Mouse (Mus musculus) neural tube, postnatal 0 days (tissue): ENCODE results near the gene Myl7. TPM values are rescaled to one million over a fixed set of nuclear protein-coding genes. Genes with fewer than 3 reads are reported as not detected.

Source experiments
- polyA plus RNA-seq: library from polyadenylated mRNA; unstranded; fragments of >200 nt; fragmentation: Nextera tagmentation; extraction: Ambion mirVana; gene quantifications from 2 replicates; pipeline ENCODE4 v1.2.1, GENCODE M21; 2015

Myl7 gene
- polyA plus RNA-seq: 0.28 and 0.43 TPM in 2 replicates

DNA sequence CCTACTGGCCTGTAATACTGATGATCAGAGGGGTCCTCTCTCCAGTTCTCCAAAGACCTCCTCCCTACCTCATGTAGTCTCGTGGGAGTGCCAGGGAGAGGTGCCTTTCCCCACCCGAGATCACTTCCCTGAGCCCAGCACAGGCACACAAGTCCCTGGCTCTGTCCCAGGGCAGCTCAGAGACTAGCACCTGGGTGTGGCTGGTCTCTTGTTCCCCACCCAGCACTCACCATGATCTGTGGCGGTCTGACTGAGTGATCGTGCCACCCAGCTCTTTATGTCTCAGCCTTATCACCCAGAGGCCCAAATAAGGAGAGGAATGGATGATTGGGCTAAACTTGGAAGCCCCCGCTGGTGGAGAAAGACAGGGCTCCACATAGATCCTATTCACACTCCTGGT, at the start of gene Myl7:
Gene Myl7 (minus strand): TSS at position 252 of the 400 bp plus-strand sequence.

DNA sequence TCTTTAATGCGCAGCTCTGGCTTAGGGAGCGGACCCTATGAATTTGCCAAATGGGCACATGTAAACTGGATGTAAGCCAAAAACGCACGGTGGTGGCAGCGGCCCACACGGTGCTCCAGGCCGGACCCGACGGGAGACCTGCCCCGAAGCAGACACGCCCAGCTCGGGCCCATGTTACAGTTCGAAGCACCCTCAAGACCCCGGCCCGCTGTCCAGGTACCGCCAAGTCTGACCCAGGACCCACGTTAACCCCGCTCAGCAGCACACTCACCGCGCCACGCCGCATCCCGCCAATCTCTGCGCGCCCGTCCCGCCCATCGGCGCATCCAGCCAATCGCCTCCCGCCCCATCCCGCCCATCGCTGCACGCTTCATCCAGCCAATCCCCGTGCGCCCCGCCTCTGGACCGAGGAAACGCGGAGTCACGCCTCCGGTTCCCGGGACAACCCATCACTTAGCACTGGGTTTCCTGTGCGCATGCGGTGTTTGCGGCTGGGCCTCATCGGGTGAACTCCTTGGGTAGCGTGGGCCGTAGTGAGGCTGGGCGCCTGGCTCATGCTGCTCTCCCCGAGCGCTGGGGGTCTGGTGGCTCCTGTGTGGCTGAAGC, 20.6 kb downstream of the Myl7 start, which contains the start of gene Pold2:
Gene Pold2 (minus strand): TSS at position 372 of the 606 bp plus-strand sequence.

DNA sequence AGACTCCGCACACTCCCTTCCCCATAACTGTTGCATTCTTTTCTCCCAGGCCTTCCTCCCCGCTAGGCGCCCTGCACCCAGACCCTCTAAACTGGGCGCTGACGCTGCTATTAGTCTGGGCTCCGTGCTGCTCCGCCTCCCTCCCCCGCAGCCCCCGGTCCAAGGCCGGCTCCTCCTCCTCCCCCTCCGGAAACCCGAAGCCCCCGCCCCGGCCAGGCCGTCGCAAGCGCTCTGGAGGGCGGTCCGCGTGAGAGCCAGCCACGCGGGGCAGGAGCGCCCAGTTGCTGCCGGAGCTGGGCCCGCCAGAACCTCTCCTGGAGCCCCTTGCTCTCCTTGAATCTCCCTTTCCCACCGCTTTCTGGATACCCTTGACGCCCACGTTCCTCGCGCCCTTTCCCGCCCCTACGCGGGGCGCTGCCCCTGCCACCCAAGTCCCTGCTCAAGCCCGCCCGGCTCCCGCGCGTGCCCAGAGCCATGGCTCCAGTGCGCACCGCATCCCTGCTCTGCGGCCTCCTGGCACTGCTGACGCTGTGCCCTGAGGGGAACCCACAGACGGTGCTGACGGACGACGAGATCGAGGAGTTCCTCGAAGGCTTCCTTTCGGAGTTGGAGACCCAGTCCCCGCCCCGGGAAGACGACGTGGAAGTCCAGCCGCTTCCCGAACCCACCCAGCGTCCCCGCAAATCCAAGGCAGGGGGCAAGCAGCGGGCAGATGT, 36.7 kb downstream of the Myl7 start, which contains the start of gene Aebp1:
Gene Aebp1 (plus strand): TSS at position 270 of the 716 bp plus-strand sequence.

Other genes starting within 250 kb of the Myl7 start
- 256 and 264 TPM in 2 replicates for gene Mrps24, start 183.1 kb downstream of the Myl7 start, polyA plus RNA-seq
- gene Urgcp, start 136.4 kb downstream of the Myl7 start, polyA plus RNA-seq: 29.6 and 30.7 TPM in 2 replicates
- 107 and 120 TPM in 2 replicates for gene Dbnl, start 110.3 kb downstream of the Myl7 start, polyA plus RNA-seq
- gene Pgam2, start 95.0 kb downstream of the Myl7 start, polyA plus RNA-seq: 2.8 and 2.9 TPM in 2 replicates
- 5.3 and 5.5 TPM in 2 replicates for gene Polm, start 60.8 kb downstream of the Myl7 start, polyA plus RNA-seq
- gene Aebp1, start 36.8 kb downstream of the Myl7 start, polyA plus RNA-seq: 25.0 and 35.0 TPM in 2 replicates
- 51.0 and 58.7 TPM in 2 replicates for gene Pold2, start 20.5 kb downstream of the Myl7 start, polyA plus RNA-seq
- gene Gck, start 51.3 kb upstream of the Myl7 start, polyA plus RNA-seq: 3.8 and 4.2 TPM in 2 replicates
- gene Ykt6, start 56.9 kb upstream of the Myl7 start, polyA plus RNA-seq: 64.5 and 76.8 TPM in 2 replicates
- gene Camk2b, start 167.6 kb upstream of the Myl7 start, polyA plus RNA-seq: 173 and 185 TPM in 2 replicates